ENCODE assay signal across 8 mouse cellular contexts in the genomic region with DNA sequence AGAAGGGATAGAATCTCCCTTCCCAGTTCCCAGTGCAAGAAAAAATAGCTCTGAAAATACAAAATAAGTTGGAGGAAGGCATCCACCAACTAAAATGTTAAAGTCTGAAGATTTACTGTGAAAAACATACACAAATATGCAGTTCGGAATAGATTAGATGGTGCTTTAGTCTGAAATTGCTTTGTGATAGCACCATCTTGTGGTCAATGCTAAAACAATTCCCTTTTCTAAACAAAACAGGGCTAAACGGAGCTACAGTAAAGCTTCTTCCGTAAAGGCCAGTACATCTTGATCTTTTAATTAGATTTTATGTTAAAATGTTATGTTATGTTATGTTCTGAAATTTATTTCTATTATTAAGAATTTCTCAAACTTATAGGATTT.
DNase-seq lines count a peak whose midpoint lies in the region; ATAC-seq and TF ChIP-seq lines count a peak whose summit lies in the region.

No protein-coding gene starts in this region.

- H3K4me3 ChIP-seq in embryonic facial prominence, embryonic 11.5 days (ENCODE audit: low read depth, low read length) = no peak overlapping the region
- H3K4me3 ChIP-seq in embryonic facial prominence, embryonic 10.5 days = no peak overlapping the region
- H3K4me3 ChIP-seq in liver, embryonic 11.5 days (ENCODE audit: low read depth, low read length) = no peak overlapping the region
- no peak overlapping the region for H3K4me3 ChIP-seq in liver, embryonic 12.5 days
- H3K4me3 ChIP-seq in forebrain, embryonic 15.5 days = peak overlapping the region; percentile 27
- H3K4me3 ChIP-seq in midbrain, postnatal 0 days (ENCODE audit: low read depth, low read length) = peak overlapping the region; percentile 19

- no peaks in the 10 kb centered on the region for H3K4me1 ChIP-seq in embryonic facial prominence, embryonic 11.5 days (ENCODE audit: control insufficient read depth, insufficient read depth, low read length)
- H3K4me1 ChIP-seq in embryonic facial prominence, embryonic 10.5 days = no peaks in the 10 kb centered on the region
- no peaks in the 10 kb centered on the region for H3K4me1 ChIP-seq in liver, embryonic 11.5 days (replicated peaks; ENCODE audit: control insufficient read depth, insufficient read depth, low read length)
- H3K4me1 ChIP-seq in liver, embryonic 12.5 days = no peaks in the 10 kb centered on the region
- peaks cover 9% of the 10 kb centered on the region for H3K4me1 ChIP-seq in forebrain, embryonic 15.5 days
- H3K4me1 ChIP-seq in midbrain, postnatal 0 days (ENCODE audit: insufficient read depth, low read length) = no peaks in the 10 kb centered on the region

- H3K36me3 ChIP-seq in embryonic facial prominence, embryonic 11.5 days (replicated peaks; ENCODE audit: control insufficient read depth, insufficient read depth, low read depth, low read length) = no peaks in the 10 kb centered on the region
- no peaks in the 10 kb centered on the region for H3K36me3 ChIP-seq in embryonic facial prominence, embryonic 10.5 days (replicated peaks)
- H3K36me3 ChIP-seq in liver, embryonic 11.5 days (ENCODE audit: control insufficient read depth, insufficient read depth, low read length) = no peaks in the 10 kb centered on the region
- no peaks in the 10 kb centered on the region for H3K36me3 ChIP-seq in liver, embryonic 12.5 days
- no peaks in the 10 kb centered on the region for H3K36me3 ChIP-seq in forebrain, embryonic 15.5 days
- no peaks in the 10 kb centered on the region for H3K36me3 ChIP-seq in midbrain, postnatal 0 days (ENCODE audit: insufficient read depth, low read length)

- H3K9me3 ChIP-seq in embryonic facial prominence, embryonic 11.5 days (replicated peaks; ENCODE audit: control insufficient read depth, low read length) = no peaks in the 10 kb centered on the region
- H3K9me3 ChIP-seq in embryonic facial prominence, embryonic 10.5 days = no peaks in the 10 kb centered on the region
- H3K9me3 ChIP-seq in liver, embryonic 11.5 days (ENCODE audit: control insufficient read depth, low read length) = no peaks in the 10 kb centered on the region
- no peaks in the 10 kb centered on the region for H3K9me3 ChIP-seq in liver, embryonic 12.5 days (replicated peaks)
- no peaks in the 10 kb centered on the region for H3K9me3 ChIP-seq in forebrain, embryonic 15.5 days
- H3K9me3 ChIP-seq in midbrain, postnatal 0 days (ENCODE audit: low read length) = no peaks in the 10 kb centered on the region

- H3K27me3 ChIP-seq in embryonic facial prominence, embryonic 11.5 days (ENCODE audit: control insufficient read depth, insufficient read depth, low read length) = no peaks in the 10 kb centered on the region
- H3K27me3 ChIP-seq in embryonic facial prominence, embryonic 10.5 days (replicated peaks; ENCODE audit: low read depth, poor library complexity, severe bottlenecking) = no peaks in the 10 kb centered on the region
- H3K27me3 ChIP-seq in liver, embryonic 11.5 days (replicated peaks; ENCODE audit: control insufficient read depth, insufficient read depth, low read length) = no peaks in the 10 kb centered on the region
- H3K27me3 ChIP-seq in liver, embryonic 12.5 days (replicated peaks) = no peaks in the 10 kb centered on the region
- H3K27me3 ChIP-seq in forebrain, embryonic 15.5 days = no peaks in the 10 kb centered on the region
- no peaks in the 10 kb centered on the region for H3K27me3 ChIP-seq in midbrain, postnatal 0 days (ENCODE audit: insufficient read depth, low read length)

- H3K4me2 ChIP-seq in embryonic facial prominence, embryonic 11.5 days (ENCODE audit: low read depth, low read length) = no peak overlapping the region
- H3K4me2 ChIP-seq in liver, embryonic 11.5 days = peak overlapping the region; percentile 15; the same call in 1 of the 2 replicates
- no peak overlapping the region for H3K4me2 ChIP-seq in liver, embryonic 12.5 days
- peak overlapping the region; percentile 42 for H3K4me2 ChIP-seq in forebrain, embryonic 15.5 days (replicated peaks)
- H3K4me2 ChIP-seq in midbrain, postnatal 0 days (ENCODE audit: low read depth, low read length, poor library complexity, severe bottlenecking) = peak overlapping the region; percentile 35

- peak; percentile 88 for TF ChIP-seq CTCF in midbrain, postnatal 0 days (IDR thresholded peaks at IDR 0.05)

- peak; percentile 67 for DNase-seq in embryonic facial prominence, embryonic 11.5 days (ENCODE audit: low spot score)
- DNase-seq in embryonic facial prominence, embryonic 10.5 days (ENCODE audit: low spot score) = no peak
- no peak for DNase-seq in liver, embryonic 11.5 days (ENCODE audit: low spot score)
- peak; percentile 65 for DNase-seq in midbrain, postnatal 0 days (ENCODE audit: low spot score)
- DNase-seq in ovary, postnatal 10 days (ENCODE audit: low spot score) = no peak
- DNase-seq in urinary bladder, postnatal 25 days (ENCODE audit: low spot score) = no peak

- no peak overlapping the region for H3K27ac ChIP-seq in embryonic facial prominence, embryonic 11.5 days (replicated peaks; ENCODE audit: low read depth, low read length)
- no peak overlapping the region for H3K27ac ChIP-seq in embryonic facial prominence, embryonic 10.5 days (replicated peaks)
- no peak overlapping the region for H3K27ac ChIP-seq in liver, embryonic 11.5 days (ENCODE audit: low read depth, low read length)
- H3K27ac ChIP-seq in liver, embryonic 12.5 days = no peak overlapping the region
- no peak overlapping the region for H3K27ac ChIP-seq in forebrain, embryonic 15.5 days (replicated peaks)
- H3K27ac ChIP-seq in midbrain, postnatal 0 days (ENCODE audit: low read depth, low read length) = no peak overlapping the region

- WGBS in embryonic facial prominence, embryonic 11.5 days = 27% methylated on average over 3 of the region's 3 CpGs
- 34% methylated on average over 3 of the region's 3 CpGs for WGBS in embryonic facial prominence, embryonic 10.5 days
- WGBS in liver, embryonic 11.5 days = 33% methylated on average over 3 of the region's 3 CpGs
- WGBS in liver, embryonic 12.5 days (ENCODE audit: insufficient replicate concordance) = 36% methylated on average over 3 of the region's 3 CpGs
- WGBS in forebrain, embryonic 15.5 days = 20% methylated on average over 3 of the region's 3 CpGs
- WGBS in midbrain, postnatal 0 days = 9% methylated on average over 3 of the region's 3 CpGs

- ATAC-seq in embryonic facial prominence, embryonic 11.5 days (replicated peaks; ENCODE audit: insufficient number of reproducible peaks, low FRiP score, low TSS enrichment, low read depth) = no peak
- no peak for ATAC-seq in liver, embryonic 11.5 days (replicated peaks; ENCODE audit: low FRiP score)
- ATAC-seq in liver, embryonic 12.5 days = no peak
- peak; percentile 84 for ATAC-seq in forebrain, embryonic 15.5 days (replicated peaks)
- ATAC-seq in midbrain, postnatal 0 days (ENCODE audit: low FRiP score) = no peak

- no peak overlapping the region for H3K9ac ChIP-seq in embryonic facial prominence, embryonic 11.5 days (replicated peaks; ENCODE audit: low read length)
- no peak overlapping the region for H3K9ac ChIP-seq in liver, embryonic 11.5 days (ENCODE audit: low read depth, low read length)
- no peak overlapping the region for H3K9ac ChIP-seq in liver, embryonic 12.5 days
- peak overlapping the region; percentile 33; the same call in 1 of the 2 replicates for H3K9ac ChIP-seq in forebrain, embryonic 15.5 days (replicated peaks)
- no peak overlapping the region; the same call in 1 of the 2 replicates for H3K9ac ChIP-seq in midbrain, postnatal 0 days (replicated peaks; ENCODE audit: low read length, poor library complexity, severe bottlenecking)

Comparison
In these comparisons a context has a peak if more than half of its experiments do, and no peak if none do; other contexts are left out.
1. DNase-seq: peak in embryonic facial prominence, embryonic 11.5 days (single experiment) and midbrain, postnatal 0 days (single experiment); none in embryonic facial prominence, embryonic 10.5 days (single experiment), liver, embryonic 11.5 days (single experiment), ovary, postnatal 10 days (single experiment) and urinary bladder, postnatal 25 days (single experiment).
2. H3K4me2 ChIP-seq: peak in liver, embryonic 11.5 days (single experiment), forebrain, embryonic 15.5 days (single experiment) and midbrain, postnatal 0 days (single experiment); none in embryonic facial prominence, embryonic 11.5 days (single experiment) and liver, embryonic 12.5 days (single experiment).
3. H3K4me3 ChIP-seq: peak in forebrain, embryonic 15.5 days (single experiment) and midbrain, postnatal 0 days (single experiment); none in embryonic facial prominence, embryonic 11.5 days (single experiment), embryonic facial prominence, embryonic 10.5 days (single experiment), liver, embryonic 11.5 days (single experiment) and liver, embryonic 12.5 days (single experiment).